Mouse (Mus musculus) CH12.LX (cell line): ENCODE data around the gene Drc3. TPM values are rescaled to one million over a fixed set of nuclear protein-coding genes. Genes with fewer than 3 reads are reported as not detected.

ENCODE experiments used
- DNase-seq: peaks from one replicate; pipeline ENCODE4 v3.0.0-alpha.2; 2013; ENCODE audit errors: extremely low read depth
- H3K27ac ChIP-seq: 2 replicates; pipeline ENCODE4 v1.5.1; 2012; ENCODE audit warnings: low read depth, mild to moderate bottlenecking, control low read depth, moderate library complexity; ENCODE audit not compliant: insufficient read depth
- H3K27me3 ChIP-seq: replicated peaks from 2 replicates; pipeline ENCODE3; 2012; ENCODE audit warnings: inconsistent platforms
- H3K36me3 ChIP-seq, 2 experiments: replicated peaks in 1 of 2; 2 replicates each; pipeline versions ENCODE3 to v1.6.1; 2012; ENCODE audit warnings: inconsistent platforms in 1 of 2, low read length in 1 of 2, mild to moderate bottlenecking in 1 of 2, mixed read lengths in 1 of 2, moderate library complexity in 1 of 2; ENCODE audit not compliant: control insufficient read depth in 1 of 2, insufficient read depth in 1 of 2
- H3K4me1 ChIP-seq, 2 experiments: 2 replicates each; pipeline ENCODE4 v1.6.1; 2012; ENCODE audit warnings: inconsistent platforms in 1 of 2, moderate library complexity in 1 of 2; ENCODE audit not compliant: insufficient read depth in 2 of 2, control insufficient read depth in 1 of 2
- H3K4me2 ChIP-seq: 2 replicates; pipeline ENCODE4 v1.6.1; 2012; ENCODE audit warnings: low read depth, mild to moderate bottlenecking, control low read depth; ENCODE audit not compliant: poor library complexity, insufficient read depth, severe bottlenecking
- H3K4me3 ChIP-seq, 3 experiments: fragments of 150-350 bp in 1 of 3; sonication (generic) in 1 of 3; replicated peaks in 1 of 3; 2 replicates each; pipeline versions ENCODE3 to v1.5.1; 2011 to 2012; ENCODE audit warnings: low read depth in 2 of 3, low read length in 2 of 3, mild to moderate bottlenecking in 2 of 3, moderate library complexity in 2 of 3, control low read depth in 1 of 3, improper control_type of control experiment in 1 of 3, inconsistent platforms in 1 of 3, mixed read lengths in 1 of 3; ENCODE audit not compliant: poor library complexity in 1 of 3
- H3K79me2 ChIP-seq: replicated peaks from 2 replicates; pipeline ENCODE4 v1.6.1; 2012; ENCODE audit warnings: mild to moderate bottlenecking, moderate library complexity; ENCODE audit not compliant: control insufficient read depth, poor library complexity, insufficient read depth, severe bottlenecking; ENCODE audit errors: extremely low read depth
- H3K9ac ChIP-seq: 2 replicates; pipeline ENCODE4 v1.6.1; 2012; ENCODE audit warnings: low read depth, mild to moderate bottlenecking, control low read depth, moderate library complexity; ENCODE audit not compliant: insufficient read depth
- H3K9me3 ChIP-seq: replicated peaks from 2 replicates; pipeline ENCODE3; 2012; ENCODE audit warnings: low read length, inconsistent platforms, mixed read lengths
- CHD1 ChIP-seq: IDR thresholded peaks from 2 replicates; pipeline ENCODE4 v1.6.1; 2012; ENCODE audit warnings: low read depth, low read length, improper control_type of control experiment, inconsistent platforms
- CTCF ChIP-seq, 2 experiments: IDR thresholded peaks in 1 of 2; conservative IDR thresholded peaks in 1 of 2; 2 replicates each; pipeline ENCODE4 v1.5.1; 2011 to 2012; ENCODE audit warnings: low read depth in 2 of 2, low read length in 2 of 2, improper control_type of control experiment in 1 of 2, inconsistent platforms in 1 of 2, mild to moderate bottlenecking in 1 of 2, moderate library complexity in 1 of 2
- EP300 ChIP-seq: IDR thresholded peaks from 2 replicates; pipeline ENCODE4 v1.6.1; 2011; ENCODE audit warnings: low read length, improper control_type of control experiment
- ETS1 ChIP-seq: conservative IDR thresholded peaks from 2 replicates; pipeline ENCODE4 v1.6.1; 2012; ENCODE audit warnings: low read depth, mild to moderate bottlenecking, inconsistent platforms, low read length, improper control_type of control experiment, moderate library complexity
- HCFC1 ChIP-seq: IDR thresholded peaks from 2 replicates; pipeline ENCODE4 v1.6.1; 2012; ENCODE audit warnings: low read depth, mild to moderate bottlenecking, inconsistent platforms, low read length, improper control_type of control experiment
- IRF4 ChIP-seq: IDR thresholded peaks from 2 replicates; pipeline ENCODE4 v1.6.1; 2014; ENCODE audit warnings: low read depth, mild to moderate bottlenecking, inconsistent platforms, low read length, improper control_type of control experiment
- JUN ChIP-seq: IDR thresholded peaks from 2 replicates; pipeline ENCODE4 v1.6.1; 2011; ENCODE audit warnings: low read depth, mild to moderate bottlenecking, low read length, improper control_type of control experiment, moderate library complexity; ENCODE audit not compliant: insufficient read depth
- JUND ChIP-seq: conservative IDR thresholded peaks from 2 replicates; pipeline ENCODE4 v1.6.1; 2011; ENCODE audit warnings: low read depth, low read length, improper control_type of control experiment
- MAFK ChIP-seq: IDR thresholded peaks from 2 replicates; pipeline ENCODE4 v1.6.1; 2011; ENCODE audit warnings: low read length, improper control_type of control experiment; ENCODE audit not compliant: insufficient replicate concordance
- NELFE ChIP-seq: IDR thresholded peaks from 2 replicates; pipeline ENCODE4 v1.6.1; 2011; ENCODE audit warnings: low read depth, low read length, improper control_type of control experiment
- NRF1 ChIP-seq: IDR thresholded peaks from 2 replicates; pipeline ENCODE4 v1.6.1; 2014; ENCODE audit warnings: low read depth, mild to moderate bottlenecking, inconsistent platforms, low read length, improper control_type of control experiment, moderate library complexity
- POLR2AphosphoS2 ChIP-seq: IDR thresholded peaks from 2 replicates; pipeline ENCODE4 v1.6.1; 2011; ENCODE audit warnings: low read depth, low read length, improper control_type of control experiment
- RAD21 ChIP-seq: IDR thresholded peaks from 2 replicates; pipeline ENCODE4 v1.6.1; 2011; ENCODE audit warnings: low read depth, mild to moderate bottlenecking, low read length, improper control_type of control experiment, moderate library complexity
- RCOR1 ChIP-seq: conservative IDR thresholded peaks from 2 replicates; pipeline ENCODE4 v1.6.1; 2012; ENCODE audit warnings: low read depth, mild to moderate bottlenecking, inconsistent platforms, low read length, improper control_type of control experiment
- SIN3A ChIP-seq: IDR thresholded peaks from 2 replicates; pipeline ENCODE4 v1.6.1; 2012; ENCODE audit warnings: low read length, improper control_type of control experiment, inconsistent platforms
- SMC3 ChIP-seq: IDR thresholded peaks from 2 replicates; pipeline ENCODE4 v1.6.1; 2011; ENCODE audit warnings: low read depth, low read length, improper control_type of control experiment
- TCF12 ChIP-seq: IDR thresholded peaks from 2 replicates; pipeline ENCODE4 v1.6.1; 2014; ENCODE audit warnings: low read depth, mild to moderate bottlenecking, inconsistent platforms, low read length, improper control_type of control experiment
- USF2 ChIP-seq: conservative IDR thresholded peaks from 2 replicates; pipeline ENCODE4 v1.6.1; 2011; ENCODE audit warnings: low read depth, low read length, improper control_type of control experiment
- ZC3H11A ChIP-seq: IDR thresholded peaks from 2 replicates; pipeline ENCODE4 v1.6.1; 2012; ENCODE audit warnings: low read depth, mild to moderate bottlenecking, inconsistent platforms, low read length, improper control_type of control experiment
- ZNF384 ChIP-seq: IDR thresholded peaks from 2 replicates; pipeline ENCODE4 v1.6.1; 2012; ENCODE audit warnings: low read depth, low read length, improper control_type of control experiment, inconsistent platforms
- dilution Hi-C: fragments of 300-500 bp; cut with MboI; formaldehyde crosslinking; loops from 2 replicates; pipeline ENCODE4 v1.14.3; 2020; ENCODE audit warnings: low sequenced_read_pairs; ENCODE audit not compliant: extremely low pct_unique_long_range_greater_than_20kb, extremely low pct_ligation_motif_present
- in situ Hi-C: fragments of 300-500 bp; cut with MboI; formaldehyde crosslinking; loops from 3 replicates; pipeline ENCODE4 v1.14.3; 2019; ENCODE audit warnings: low sequenced_read_pairs, low pct_ligation_motif_present, low pct_unique_long_range_greater_than_20kb, mixed read lengths
- polyA plus RNA-seq: library from polyadenylated mRNA; unstranded; fragments of >175 nt; gene quantifications from 2 replicates; pipeline ENCODE4 v1.2.1, GENCODE M21; 2012; ENCODE audit warnings: low read depth; ENCODE audit not compliant: insufficient read length
- total RNA-seq, 2 experiments: library from RNA; depleted of rRNA; stranded (reverse); fragments of 300-350 nt in 1 of 2; fragments of >200 nt in 1 of 2; gene quantifications; 2 replicates each; pipeline ENCODE4 v1.2.3; 2012 to 2014

Drc3 gene
- total and polyA plus RNA-seq, 3 experiments = 1.4 to 3.9 (median 1.9) TPM

- Histone ChIP-seq H3K36me3 (no peaks in the 10 kb centered on the region), H3K79me2 (no peaks in the 10 kb centered on the region; the same call in 1 of the 2 replicates), H3K9me3 (no peaks in the 10 kb centered on the region), H3K4me3 (no peak overlapping the region), H3K4me2 (no peak overlapping the region), H3K27ac (no peak overlapping the region), H3K9ac (no peak overlapping the region), H3K4me1 (peaks cover 5 to 31% of the 10 kb centered on the region in 2 experiments; a peak in 3 of 4 replicates), H3K27me3 (no peaks in the 10 kb centered on the region)
- dilution Hi-C loops (no loop called here), in situ Hi-C loops (no loop called here)
- TF ChIP-seq MAFK (no peak), JUND (no peak), HCFC1 (no peak), ZC3H11A (no peak), CHD1 (no peak), JUN (no peak)
- DNase-seq = no peak
Measured at GRCm38 (mm10) chr11:60355952-60356351, 2.8 kb downstream of the Drc3 start.

GRCm38 (mm10) chr11:60357116-60357515 lies 4.0 kb downstream of the Drc3 start:
- dilution Hi-C loops (no loop called here), in situ Hi-C loops (no loop called here)
- no peaks in the 10 kb centered on the region for H3K9me3 ChIP-seq
- peaks cover 0 to 23% of the 10 kb centered on the region in 2 experiments; a peak in 2 of 4 replicates for H3K4me1 ChIP-seq
- DNase-seq = no peak
- TF ChIP-seq USF2 (no peak), ZC3H11A (no peak), MAFK (no peak), NRF1 (no peak), RCOR1 (no peak), RAD21 (no peak), SMC3 (no peak), JUN (no peak)
- no peak overlapping the region for H3K4me2 ChIP-seq
- H3K27me3 ChIP-seq = no peaks in the 10 kb centered on the region
- no peak overlapping the region for H3K9ac ChIP-seq
- no peak overlapping the region for H3K27ac ChIP-seq
- no peaks in the 10 kb centered on the region for H3K79me2 ChIP-seq
- H3K36me3 ChIP-seq = no peaks in the 10 kb centered on the region
- H3K4me3 ChIP-seq = no peak overlapping the region

GRCm38 (mm10) chr11:60358548-60358947 lies 5.4 kb downstream of the Drc3 start:
- H3K4me3 ChIP-seq = no peak overlapping the region
- dilution Hi-C loops (no loop called here), in situ Hi-C loops (no loop called here)
- H3K4me2 ChIP-seq = no peak overlapping the region
- DNase-seq = no peak
- TF ChIP-seq ETS1 (no peak), EP300 (no peak), NELFE (no peak), ZNF384 (no peak), SIN3A (no peak), RAD21 (no peak), IRF4 (no peak), CTCF (conservative IDR thresholded peaks at IDR 0.05 in 1 of 2, IDR thresholded peaks at IDR 0.05 in 1 of 2; ENCODE audit: low read depth in 2 of 2, low read length in 2 of 2) (no peak), CHD1 (no peak), TCF12 (no peak), POLR2AphosphoS2 (no peak)
- TF ChIP-seq, all 38 proteins: peak for 0
- H3K79me2 ChIP-seq = no peaks in the 10 kb centered on the region
- no peak overlapping the region for H3K9ac ChIP-seq
- no peak overlapping the region for H3K27ac ChIP-seq
- H3K4me1 ChIP-seq = peaks cover 0 to 18% of the 10 kb centered on the region in 2 experiments; a peak in 2 of 4 replicates
- no peaks in the 10 kb centered on the region for H3K27me3 ChIP-seq
- no peaks in the 10 kb centered on the region for H3K36me3 ChIP-seq
- no peaks in the 10 kb centered on the region for H3K9me3 ChIP-seq
